Mouse (Mus musculus) small intestine, adult 10 weeks (tissue): ENCODE measurements around the gene Snrpa. TPM values are rescaled to one million over a fixed set of nuclear protein-coding genes. Genes with fewer than 3 reads are reported as not detected.

Source experiments
- polyA plus RNA-seq: library from polyadenylated mRNA; stranded (reverse); fragments of 350-450 nt; fragmentation: Illumina TruSeq; extraction: RNeasy Lipid Tissue Mini Kit (QIAGEN cat#74804); gene quantifications from one replicate; pipeline ENCODE4 v1.2.3, GENCODE M21; 2014; ENCODE audit warnings: low replicate concordance

The Snrpa gene
- polyA plus RNA-seq, result 2.3 TPM

DNA sequence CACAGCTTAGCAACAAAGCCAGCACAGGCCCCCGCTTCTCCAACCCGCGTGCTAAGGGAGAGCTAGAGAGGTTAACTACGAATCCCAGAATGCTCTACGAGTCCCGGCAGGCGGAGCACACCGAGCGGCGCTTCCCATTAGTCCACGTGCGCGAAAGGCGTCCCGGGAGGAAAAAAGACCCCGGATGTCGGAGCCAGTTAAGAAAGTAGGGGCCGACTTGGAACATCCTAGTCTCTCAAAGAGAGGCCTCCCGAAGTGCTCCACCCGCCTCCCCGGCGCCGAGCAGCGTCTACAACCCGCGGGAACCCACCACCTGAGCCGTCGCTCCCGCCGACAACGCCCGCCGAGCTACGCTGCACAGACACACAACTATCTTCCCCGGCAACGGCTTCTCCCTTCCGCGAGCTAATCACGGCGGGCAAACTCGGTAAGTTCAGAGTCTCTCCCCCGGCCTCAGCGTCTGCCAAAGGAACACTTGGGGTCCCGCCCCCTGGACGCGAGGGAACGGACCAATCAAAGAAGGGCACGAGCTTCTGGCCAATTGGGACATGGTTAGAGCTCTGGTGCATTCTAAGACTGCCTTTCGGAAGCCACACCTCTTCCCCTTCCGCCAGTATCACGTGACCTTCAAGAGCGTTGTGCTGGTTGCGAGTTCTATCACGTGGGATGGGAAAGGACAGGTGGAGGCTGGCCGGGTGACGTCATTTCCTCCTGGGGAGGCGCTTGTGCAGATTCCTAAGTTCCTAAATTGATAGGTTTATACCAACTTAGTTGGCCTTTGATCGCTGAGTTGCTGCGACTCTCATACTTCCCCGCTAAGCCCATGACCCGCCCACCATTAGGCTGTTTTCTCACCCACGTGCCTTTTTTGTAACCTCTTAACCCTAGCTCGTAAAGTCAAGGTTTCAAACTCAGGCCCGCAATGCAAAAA is at the start of gene Snrpa, which contains the start of gene BC024978:
Gene Snrpa, minus strand, starts transcription at position 591 of the 931 bp plus-strand sequence.
Gene BC024978, plus strand, starts transcription at position 101 of the 931 bp plus-strand sequence.

DNA sequence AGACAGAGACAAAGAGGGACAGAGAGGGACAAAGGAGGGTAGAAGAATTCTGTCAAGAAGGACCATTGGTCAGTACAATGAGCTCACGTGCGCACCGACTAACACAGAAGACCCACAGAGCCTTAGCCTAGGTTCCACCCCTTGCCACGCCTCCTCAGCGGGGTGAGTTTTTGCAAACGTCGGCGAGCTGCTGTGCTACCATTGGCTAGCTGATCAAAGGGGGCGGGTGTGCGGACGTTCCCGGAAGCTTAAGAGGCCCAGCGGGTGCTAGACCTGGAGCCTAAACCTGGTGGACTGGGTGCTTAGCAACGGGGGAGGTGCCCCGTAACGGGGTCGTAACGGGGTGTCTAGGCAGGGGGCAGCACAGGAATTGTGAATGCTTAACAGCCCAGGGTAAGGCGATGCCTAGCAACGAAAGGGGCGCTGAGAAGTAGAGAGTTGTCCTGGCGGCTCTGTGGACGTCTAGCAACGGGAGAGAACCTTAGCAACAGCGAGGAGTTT is 36.8 kb upstream of the Snrpa start, which contains the start of gene Coq8b:
Gene Coq8b, plus strand, starts transcription at position 243 of the 501 bp plus-strand sequence.

DNA sequence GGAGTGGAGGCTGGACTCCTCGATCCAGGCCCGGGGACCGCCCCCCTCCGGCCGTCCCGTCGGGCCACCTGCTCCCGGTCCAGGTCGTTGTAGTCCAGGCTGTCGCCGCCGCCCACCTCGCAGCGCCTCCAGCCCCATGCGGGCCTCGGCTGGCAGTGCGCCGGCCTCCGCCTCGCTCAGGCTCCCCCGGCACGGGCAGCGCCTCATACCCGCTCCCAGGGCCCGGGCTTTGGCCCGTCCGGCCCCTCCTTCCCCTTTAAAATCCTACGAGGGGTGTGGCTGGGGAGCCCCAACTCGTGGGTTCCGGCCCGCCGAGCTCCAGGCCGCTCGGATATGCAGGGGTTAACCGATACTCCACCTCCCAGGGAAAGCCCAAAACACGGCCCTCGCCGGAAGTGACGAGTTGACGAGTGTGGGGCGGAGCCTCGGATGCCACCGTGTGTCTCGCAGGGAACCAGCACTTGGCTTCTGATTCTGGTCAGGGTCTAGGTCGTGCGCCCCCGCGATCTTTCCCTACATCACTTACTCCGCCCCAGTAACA is 32.3 kb upstream of the Snrpa start, which contains the start of gene Itpkc:
Gene Itpkc, minus strand, starts transcription at position 381 of the 541 bp plus-strand sequence.

DNA sequence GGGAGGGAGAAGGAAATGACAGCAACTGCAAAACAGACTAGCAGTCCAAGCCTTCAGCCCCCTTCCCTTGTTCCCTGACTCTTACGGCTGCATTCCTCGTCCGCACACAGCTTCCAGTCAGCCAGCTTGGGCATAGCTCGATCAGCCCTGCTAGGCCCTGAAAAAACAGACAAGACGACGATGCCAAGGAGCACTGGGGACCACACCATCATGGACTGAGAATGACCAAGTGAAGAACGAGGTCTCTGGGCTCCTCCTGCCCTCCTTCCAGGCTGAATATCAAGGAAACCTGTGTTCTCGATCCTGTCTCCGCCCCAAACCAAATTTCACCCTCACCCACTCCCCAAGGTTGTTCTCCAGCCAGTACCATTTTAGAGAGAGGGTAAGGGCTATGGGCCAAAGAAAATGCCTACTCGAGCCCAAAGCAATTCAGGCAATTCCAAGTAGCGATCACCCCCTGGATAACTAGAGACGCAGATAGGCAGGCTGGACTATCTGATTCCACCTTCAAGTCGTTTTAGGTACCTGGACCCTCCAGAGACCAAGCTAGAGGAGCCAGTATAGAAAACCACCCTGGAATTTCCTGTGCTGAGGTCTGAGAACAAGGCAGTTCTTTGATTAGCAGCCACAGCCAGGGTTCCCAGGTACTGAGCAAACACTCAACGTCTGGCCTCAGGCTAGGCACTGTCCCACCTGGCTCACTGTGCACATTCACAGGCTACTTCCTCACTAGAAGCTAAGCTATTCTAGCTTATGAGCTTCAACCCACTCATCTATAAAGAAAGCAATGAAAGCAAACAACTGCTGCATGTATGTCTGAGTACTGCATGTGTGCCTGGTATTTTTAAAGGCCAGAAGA is 15.0 kb downstream of the Snrpa start, which contains the start of the genes Gm21983 and Mia:
Gene Gm21983, minus strand, starts transcription at position 250 of the 859 bp plus-strand sequence.
Gene Mia, minus strand, starts transcription at position 321 of the 859 bp plus-strand sequence.

DNA sequence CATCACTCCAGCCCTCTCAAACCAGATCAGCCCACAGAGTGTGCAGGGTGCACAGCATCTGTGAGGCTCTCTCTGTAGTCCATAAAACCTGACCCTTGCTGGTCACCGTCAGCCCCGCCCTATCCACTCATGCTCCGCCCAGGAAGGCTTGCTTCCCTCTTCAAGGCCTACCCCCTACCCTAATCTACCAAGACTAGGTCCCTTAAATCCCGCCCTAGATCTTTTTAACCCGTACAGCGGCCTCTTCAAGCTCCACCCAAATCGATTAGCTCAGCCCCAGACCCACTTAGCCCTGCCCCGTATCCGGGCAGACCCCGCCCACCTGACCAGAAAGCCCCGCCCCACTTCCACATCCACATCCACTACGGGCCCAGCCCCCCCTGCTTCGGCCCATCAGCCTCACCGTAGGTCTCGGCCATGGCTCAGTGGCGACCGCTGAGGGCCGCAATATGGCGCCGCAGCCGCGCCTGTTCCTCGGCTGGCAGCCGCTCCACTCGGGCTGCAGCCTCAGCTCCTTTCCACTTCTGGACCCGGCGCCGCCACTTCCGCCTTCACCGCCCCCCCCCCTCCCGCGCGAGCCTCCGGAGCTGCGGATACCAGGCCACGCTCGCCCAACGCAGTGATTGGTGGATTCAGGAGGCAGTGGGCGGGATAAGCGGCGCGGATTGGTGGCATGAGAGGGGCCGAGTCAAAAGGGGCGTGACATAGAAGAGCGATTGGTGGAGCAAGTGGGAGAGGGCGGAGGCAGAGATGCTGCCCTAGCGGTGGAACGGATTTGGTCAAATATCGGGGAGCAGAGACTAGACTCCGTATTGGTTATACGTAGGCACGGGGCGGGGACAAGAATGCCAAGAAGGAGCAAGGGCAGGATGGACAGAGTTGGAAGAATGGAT is 17.5 kb downstream of the Snrpa start, which contains the start of gene Rab4b:
Gene Rab4b, minus strand, starts transcription at position 573 of the 893 bp plus-strand sequence.

DNA sequence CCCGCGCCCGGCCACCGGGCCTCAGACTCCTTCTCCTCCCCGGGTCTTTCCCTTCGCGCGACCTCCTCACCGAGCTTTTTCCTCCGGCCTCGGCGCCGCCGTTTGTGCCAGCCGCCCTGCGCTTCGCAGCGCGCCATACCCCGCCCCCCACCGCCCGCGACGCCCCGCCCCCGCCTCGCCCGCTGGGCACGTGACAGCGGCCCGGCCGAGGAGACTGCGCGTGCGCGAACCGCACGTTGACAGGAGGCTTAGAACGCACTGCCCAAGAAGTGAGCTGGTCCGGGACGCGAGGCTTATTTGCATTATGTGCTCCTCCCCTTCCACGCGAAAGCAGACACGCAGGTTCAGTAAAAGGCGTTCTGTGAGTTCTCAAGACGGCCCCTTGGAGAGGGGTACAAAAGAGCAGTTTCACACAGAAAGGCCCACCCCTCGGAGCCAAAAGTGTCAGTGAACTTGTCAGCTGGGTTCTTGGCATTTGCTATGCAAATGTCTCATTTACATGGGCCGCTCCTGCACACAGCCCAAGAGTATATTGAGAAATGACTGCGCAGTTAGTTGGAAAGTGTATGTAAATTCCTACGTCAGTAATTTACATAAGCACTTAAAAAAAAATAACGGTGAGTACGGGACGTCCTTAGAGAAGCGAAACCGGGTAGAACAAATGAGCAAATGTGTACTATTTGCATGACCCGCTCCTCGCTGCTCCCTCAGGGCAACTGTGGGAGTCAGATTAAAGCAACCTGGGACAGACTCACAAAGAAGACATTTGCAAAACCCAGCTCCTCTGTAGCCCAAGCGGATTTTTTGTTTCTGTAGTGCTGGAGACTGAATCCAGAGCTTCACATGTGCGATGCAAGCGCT is 29.2 kb downstream of the Snrpa start, which contains the start of gene Egln2:
Gene Egln2, minus strand, starts transcription at position 189 of the 861 bp plus-strand sequence.

DNA sequence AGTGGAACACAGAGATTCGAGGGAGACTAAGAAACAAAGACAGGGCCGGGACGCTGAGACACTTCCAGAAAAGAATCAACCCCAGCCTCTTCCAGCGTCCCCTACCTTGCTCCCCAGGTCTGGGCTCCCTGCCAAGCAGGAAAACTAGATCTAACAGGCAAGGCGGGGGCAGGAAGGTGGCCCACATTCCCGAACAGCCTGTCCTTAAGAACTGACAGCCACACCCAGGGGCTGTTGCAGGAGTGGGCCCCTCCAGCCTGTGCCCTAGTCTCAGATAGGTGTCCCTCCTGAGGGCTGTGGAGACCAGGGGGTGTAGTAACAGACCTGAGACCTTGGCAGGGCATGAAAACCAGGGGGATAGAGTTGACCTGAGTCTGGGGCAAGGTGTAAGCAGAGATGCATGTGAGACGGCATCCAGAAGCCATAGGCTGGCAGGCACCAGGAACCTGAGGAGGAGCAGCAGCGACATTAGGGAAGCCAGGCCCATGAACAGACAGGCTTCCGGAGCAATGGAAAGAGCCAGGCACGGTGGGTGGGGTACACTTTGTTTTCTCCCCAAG is 42.8 kb downstream of the Snrpa start, which contains the start of gene Cyp2t4:
Gene Cyp2t4, plus strand, starts transcription at position 510 of the 560 bp plus-strand sequence.

Other genes starting within 250 kb of the Snrpa start
- 1.1 TPM for gene Cyp2a12, start 167.2 kb downstream of the Snrpa start, polyA plus RNA-seq
- gene Cyp2f2, start 76.4 kb downstream of the Snrpa start, polyA plus RNA-seq, result not detected
- not detected for gene Cyp2t4, start 42.6 kb downstream of the Snrpa start, polyA plus RNA-seq
- 4.3 TPM for gene Egln2, start 29.5 kb downstream of the Snrpa start, polyA plus RNA-seq
- 2.8 TPM for gene Rab4b, start 17.4 kb downstream of the Snrpa start, polyA plus RNA-seq
- not detected for gene Gm21983, start 15.2 kb downstream of the Snrpa start, polyA plus RNA-seq
- not detected for gene Mia, start 15.1 kb downstream of the Snrpa start, polyA plus RNA-seq
- 4.9 TPM for gene BC024978, start 490 bp downstream of the Snrpa start, polyA plus RNA-seq
- 0.45 TPM for gene Itpkc, start 32.4 kb upstream of the Snrpa start, polyA plus RNA-seq
- gene Coq8b, start 36.8 kb upstream of the Snrpa start, polyA plus RNA-seq, result not detected
- 0.07 TPM for gene Numbl, start 62.2 kb upstream of the Snrpa start, polyA plus RNA-seq
- gene Ltbp4, start 141.4 kb upstream of the Snrpa start, polyA plus RNA-seq, result not detected
- not detected for gene Shkbp1, start 159.7 kb upstream of the Snrpa start, polyA plus RNA-seq
- gene Gm20479, start 161.1 kb upstream of the Snrpa start, polyA plus RNA-seq, result not detected